Mouse (Mus musculus) layer of hippocampus, postnatal 14 days (tissue): ENCODE measurements around the gene Hcfc1. TPM values are rescaled to one million over a fixed set of nuclear protein-coding genes. Genes with fewer than 3 reads are reported as not detected.

Experiments
- DNase-seq, 2 experiments: peaks; one replicate each; pipeline ENCODE4 v3.0.0; 2021 to 2022; ENCODE audit warnings: low spot score in 2 of 2, mixed read lengths in 1 of 2
- total RNA-seq, 2 experiments: library from RNA; stranded (reverse); gene quantifications; 2 replicates each; pipeline ENCODE4 v1.2.3; 2021

Gene Hcfc1
- total RNA-seq, 2 experiments from 2014 or later, result 72.6 to 76.3 TPM

DNA sequence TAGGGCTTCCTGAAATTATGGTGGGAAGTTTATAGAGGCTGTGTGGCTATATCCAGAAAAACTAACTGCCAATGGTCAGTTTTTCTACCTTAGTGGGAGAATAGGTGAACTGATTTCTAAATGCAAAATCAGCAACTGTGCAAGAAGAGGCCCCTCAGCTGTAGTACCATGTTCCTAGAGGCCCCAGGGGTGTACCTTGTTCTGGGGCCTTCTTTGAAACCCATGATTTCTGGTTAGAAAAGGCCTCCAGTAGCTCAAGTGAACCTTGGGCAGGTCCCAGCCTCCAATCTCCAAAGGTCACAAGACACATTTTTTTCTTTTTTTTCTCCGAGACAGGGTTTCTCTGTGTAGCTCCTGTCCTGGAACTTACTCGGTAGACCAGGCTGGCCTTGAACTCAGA, 23.9 kb downstream of the Hcfc1 start:
- DNase-seq, result no peak

DNA sequence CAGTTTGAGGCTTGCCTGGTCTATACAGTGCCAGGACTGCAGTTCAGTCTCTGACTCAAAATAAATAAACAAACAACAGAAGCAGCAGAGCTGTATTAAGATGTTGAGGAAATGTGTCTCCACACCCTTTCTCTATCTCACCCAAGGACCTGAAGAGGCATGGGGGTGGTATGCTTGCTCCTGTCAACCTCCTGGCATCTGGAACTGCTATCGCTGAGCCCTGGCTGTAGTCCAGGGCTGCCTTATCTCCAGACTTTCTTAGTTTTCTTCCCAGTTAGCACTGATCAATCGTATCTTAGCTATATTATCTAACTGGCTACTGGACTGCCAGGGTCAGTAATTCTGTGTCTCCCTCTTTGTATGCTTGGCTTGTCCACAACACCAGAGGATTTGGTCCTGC, 24.3 kb downstream of the Hcfc1 start:
- DNase-seq, result no peak

DNA sequence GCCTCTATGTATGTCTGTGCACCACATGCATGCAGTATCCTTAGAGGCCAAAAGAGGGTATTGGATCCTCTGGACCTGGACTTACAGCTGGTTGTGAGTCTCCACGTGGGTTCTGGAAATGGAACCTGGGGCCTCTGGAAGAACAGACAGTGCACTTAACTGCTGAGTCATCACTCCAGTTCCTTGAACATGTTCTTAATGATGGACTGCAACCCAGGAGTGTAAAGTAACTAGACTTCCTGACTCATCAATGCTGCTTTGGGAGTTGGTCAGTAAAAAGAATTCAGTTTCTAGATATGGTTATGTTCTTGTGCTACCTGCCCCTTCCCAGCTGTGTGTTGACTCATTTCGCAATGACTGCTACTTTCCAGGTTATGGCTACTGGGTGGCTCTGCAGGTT, 34.3 kb downstream of the Hcfc1 start:
- no peak for DNase-seq

DNA sequence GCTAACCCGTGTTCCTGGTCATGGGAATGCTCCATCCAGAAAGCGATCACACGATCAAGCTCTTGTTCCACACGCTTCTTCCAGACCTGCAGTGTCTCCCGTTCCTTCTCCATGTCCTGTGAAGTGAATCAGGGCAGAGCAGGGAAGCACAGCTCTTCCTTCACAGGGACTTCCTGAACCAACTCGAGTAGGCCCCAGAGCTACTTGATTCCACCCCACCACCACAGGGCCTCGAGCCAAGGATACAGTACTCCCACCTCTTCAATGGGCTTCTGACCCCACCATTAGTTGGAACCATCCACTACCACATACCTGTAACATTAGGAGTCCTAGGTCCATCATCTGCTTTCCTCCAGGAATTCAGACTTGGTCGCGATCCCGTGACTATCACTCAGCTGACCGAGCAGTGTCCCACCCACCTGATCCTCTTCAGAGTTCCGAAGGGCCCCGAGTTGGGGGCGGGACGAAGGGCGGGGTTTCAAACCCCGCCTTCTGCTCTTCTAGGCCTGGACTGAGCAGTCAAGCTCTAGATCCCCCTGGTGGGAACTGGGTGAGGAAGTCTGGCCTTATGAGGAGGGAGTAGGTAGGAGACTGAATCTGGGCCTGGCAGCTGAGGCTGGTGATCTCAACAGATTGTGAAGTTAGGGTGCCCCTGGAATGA, 35.6 kb downstream of the Hcfc1 start, which contains the start of gene Renbp:
TSS of gene Renbp (minus strand) at position 449 of the 661 bp plus-strand sequence.
- DNase-seq, result no peak

DNA sequence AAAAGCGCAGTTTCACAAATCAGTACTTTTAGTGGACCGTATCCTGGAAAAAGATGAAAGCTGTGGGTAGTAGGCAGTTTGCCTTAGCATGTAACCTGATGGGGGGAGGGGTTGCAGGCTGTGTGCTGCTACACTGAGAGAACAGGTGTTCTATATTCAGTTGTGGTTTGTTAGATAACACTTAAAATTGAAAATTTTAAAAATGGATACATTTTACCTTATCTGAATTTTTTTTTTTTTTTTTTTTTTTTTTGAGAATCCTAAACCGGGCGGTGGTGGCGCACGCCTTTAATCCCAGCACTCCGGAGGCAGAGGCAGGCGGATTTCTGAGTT, 43.6 kb downstream of the Hcfc1 start:
- no peak for DNase-seq

DNA sequence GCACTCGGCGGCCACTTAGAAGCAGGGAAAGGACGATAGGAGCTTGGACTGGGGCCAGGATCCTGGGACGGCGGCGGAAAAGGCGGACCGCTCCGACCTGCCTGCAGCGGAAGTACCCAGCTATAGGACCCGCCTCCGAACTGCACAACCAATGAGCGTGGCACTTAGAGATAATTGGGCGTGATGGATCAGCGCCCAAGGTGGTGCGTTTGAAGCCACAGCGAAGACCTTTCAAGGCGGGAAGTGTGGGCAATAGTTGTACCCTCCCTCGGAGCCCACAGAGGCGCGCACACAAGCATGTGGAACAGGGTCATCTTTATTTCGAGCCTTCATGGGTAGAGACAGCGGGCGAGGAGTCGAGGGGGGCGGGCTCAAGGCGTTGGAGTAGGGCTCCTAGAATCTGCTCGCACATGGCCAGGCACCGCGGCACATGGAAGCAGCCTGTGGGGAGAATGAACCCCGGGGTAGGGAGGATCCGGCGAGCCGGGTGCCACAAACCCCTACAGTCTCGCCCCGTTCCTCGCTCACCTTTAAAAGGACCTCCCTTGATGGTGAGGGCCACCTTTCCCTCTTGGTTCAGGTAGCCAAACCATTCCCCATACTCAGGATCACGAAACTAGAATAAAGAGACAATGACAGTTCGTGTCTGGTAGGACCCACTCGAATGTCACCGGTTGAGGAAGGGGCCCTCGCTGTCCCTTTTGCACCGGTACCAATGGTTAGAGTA, 44.2 kb downstream of the Hcfc1 start, which contains the start of the genes Arhgap4 and Naa10:
TSS of gene Arhgap4 (minus strand) at position 48 of the 727 bp plus-strand sequence.
TSS of gene Naa10 (minus strand) at position 122 of the 727 bp plus-strand sequence.
- peak; percentile 77 to 88 for DNase-seq

DNA sequence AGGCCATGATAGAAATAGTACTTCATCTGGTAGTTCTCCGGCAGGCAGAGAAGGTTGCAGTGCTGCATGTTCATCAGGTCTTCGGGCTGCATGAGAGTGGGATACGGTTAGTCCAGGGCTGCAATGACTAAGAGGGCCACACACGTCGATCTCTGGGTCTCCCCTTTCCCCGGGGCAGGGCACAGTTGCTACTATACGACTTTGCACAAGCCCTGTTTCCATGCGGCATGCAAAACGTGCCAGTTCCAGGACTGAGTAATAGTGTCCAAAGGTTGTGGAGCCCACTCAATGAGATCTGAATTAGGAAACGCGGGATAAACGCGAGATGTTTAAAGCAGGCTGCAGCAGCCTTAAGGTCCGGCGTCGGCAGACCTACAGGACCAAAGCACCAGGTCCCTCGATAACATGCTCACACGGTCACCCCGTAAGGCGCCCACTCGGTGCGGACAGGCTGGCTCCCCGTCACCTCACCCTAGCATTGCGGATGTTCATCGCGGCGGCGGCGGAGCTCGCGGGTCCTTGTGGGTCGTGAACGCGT, 44.8 kb downstream of the Hcfc1 start:
- no peak for DNase-seq

DNA sequence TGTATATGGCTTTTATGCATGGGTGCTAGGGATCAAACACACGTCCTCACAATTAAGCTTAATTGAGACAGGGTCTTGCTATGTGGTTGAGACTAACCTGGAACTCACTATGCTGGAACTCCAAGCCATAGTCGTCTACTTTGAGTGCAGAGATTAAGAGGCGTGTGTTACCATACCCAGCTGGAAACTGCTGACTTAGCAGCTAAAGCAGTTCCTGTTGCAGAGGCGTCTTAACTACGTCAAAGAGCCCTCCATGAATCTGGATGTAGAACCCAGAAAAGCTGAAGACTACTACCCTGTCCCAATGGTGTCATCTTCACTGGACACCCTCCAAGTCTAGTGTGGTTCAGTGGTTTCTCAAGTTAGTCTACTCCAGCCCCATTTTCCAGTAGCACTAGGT, 47.5 kb downstream of the Hcfc1 start:
- DNase-seq, result no peak

DNA sequence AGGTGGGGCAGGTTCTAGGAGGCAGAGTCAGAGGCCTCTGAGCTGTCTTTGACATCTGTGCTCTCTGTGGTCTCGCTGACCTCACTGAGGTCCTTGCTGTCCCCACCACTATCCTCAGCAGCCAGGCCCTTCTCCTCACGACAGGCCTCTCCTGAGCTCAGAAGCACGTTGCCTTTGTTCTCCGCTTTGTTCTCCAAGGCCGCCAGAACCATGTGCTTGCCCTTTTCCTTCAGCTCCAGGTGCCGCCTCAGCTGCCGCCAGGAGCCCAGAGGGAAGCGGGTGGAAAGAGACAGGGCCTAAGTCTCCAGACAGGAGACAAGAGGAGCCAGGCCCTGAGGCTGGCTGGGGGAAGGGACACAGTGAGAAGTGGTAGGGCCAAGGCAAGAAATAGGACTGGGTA, 49.2 kb downstream of the Hcfc1 start:
- DNase-seq, result no peak

DNA sequence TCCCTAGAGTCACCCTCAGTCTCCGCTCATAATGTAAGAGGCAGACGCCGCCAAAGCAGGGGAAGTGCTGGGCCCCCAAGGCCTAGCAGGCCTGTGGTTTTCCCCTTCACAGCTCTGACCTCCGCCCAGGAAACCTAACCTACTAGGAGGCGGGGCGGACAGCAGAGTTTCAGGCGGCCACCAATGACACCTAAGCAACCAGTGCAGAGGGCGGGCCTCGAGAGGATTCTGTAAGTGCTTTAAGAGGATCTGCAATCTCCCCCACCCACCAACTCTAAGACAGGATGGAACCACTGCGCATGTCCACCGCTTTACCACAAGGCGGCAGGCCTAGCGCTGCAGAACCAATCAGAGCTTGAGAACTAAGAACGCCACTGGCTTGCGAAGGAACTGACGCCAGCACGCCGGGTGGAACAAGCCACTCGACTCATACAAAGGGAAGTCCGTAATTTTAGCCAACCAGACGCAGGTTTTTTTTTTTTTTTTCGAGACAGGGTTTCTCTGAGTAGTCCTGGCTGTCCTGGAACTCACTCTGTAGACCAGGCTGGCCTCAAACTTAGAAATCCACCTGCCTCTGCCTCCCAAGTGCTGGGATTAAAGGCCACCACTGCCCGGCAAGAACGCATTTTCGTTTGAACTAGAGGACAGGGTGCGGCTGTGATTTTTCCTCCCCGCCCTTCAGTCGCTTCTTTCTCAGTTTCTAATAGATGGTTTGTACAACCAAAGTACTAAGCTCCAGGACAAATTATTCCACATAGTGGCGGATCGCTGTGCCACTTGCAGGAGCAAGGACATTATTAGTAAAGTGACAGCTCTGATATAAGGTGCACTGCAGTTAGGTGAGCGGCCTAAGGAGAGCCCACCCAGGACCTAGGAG, 51.1 kb downstream of the Hcfc1 start:
- DNase-seq, result peak; percentile 80 to 89

DNA sequence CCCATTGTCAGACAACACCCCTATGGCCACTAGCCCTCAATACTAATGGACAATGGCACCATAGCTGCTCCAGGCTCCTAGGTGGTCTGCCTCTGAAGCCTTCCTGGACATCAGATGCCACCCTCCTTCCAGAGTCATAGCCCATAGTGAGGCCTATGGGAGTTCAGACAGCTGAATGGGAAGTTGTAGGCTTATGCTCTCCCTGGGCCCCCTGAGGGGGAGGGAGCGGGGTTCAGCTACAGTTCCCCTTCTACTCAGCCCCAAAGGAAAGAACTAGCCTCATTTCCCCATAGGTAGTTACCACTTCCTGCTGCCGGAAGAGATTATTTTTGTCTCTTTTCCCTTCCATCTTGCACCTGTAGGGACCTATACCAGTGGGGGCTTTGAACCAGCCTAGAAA, 54.6 kb downstream of the Hcfc1 start:
- DNase-seq, result no peak

DNA sequence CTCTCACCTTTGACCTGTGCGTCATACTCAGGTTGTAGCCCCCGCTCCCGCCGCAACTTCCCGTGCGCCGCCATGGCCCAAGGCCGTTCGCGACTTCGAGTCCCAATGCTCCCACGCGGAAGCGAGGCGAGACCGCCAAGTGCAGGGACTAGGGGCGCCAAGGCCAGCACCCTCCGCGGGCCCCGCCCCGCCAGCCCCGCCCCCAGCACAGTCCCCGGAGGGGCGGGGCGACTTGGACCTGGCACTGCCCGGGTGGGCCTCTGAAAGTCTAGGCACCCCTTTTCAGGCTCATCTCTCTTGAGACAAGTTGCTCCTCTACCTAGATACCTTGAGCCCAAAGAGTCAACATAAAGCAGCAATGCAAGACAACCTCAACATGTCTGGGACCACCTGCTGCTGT, 55.0 kb downstream of the Hcfc1 start:
- no peak for DNase-seq

DNA sequence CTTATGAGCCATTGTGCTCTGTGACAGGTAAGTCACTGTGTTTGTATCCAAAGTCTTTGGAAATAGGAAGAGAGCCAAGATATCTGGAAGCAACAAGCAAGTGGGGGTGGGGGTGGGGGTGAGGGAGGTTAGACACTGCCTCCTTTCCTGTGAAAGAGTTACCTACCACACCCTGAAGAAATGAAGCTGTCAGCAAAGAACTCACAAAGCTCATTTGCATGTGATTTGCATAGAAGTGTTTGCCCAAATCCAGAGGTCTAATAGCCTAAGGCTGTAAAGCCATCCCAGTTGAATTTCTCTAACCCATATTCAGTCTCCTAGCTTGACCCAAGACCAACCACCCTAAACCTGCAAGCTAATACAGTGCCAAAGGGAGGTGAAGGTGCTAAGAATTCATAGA, 55.7 kb downstream of the Hcfc1 start:
- no peak for DNase-seq

DNA sequence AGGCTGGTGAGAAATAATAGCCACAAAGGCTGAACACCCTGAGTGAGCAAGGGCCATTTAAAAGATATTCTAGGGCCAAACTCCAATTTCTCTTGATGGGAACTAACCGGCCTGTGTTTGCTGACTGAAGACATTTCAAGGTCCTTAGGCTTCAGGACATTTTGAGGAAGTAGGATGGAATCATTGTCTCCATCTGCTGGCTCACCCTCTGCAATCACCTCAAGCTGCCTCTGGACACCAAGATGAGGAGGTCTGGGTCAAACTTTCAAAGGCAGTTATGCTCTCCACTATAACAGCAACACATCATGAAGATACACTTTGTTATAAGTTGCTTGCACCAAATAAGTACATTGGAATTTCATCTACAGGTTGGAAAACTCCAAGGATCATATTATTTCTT, 56.1 kb downstream of the Hcfc1 start:
- DNase-seq, result no peak

DNA sequence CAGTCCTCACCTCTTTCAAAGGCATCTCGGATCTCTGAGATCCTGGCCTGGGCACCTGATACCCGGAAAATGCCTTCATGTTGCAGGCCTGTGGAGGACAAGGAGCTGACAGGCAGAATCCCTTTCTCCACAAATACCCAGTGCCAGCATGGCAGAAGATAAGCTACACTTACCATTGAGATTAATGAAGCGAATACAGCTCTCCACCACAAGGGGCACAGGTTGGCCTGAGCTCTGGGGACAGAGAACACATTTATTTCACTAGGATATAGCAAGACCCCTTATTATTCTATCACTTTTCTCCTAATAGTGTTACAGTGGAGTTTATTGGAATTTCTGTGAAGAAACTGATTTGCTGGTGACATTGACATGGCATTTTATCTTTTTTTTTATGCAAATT, 68.2 kb downstream of the Hcfc1 start:
- DNase-seq, result no peak

DNA sequence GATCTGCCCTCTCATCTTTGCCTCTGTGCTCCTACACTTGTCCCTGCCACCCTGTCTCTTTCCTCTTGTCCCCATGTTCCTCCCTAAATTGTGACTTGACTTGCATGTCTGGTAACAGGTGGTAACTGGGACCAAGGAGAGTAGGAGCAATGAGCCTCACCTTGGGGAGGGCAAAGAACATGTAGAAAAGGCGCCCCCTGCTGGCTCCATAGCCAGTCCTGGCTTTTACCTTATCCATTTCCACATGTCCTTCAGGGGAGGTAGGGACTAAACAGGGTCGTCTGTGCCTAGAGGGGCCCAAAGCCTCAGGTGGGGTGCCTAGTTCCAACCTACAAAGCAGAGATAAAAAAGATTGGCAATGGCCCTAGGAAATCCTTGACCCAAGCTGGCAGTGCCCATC, 70.4 kb downstream of the Hcfc1 start, which contains the start of gene L1cam:
TSS of gene L1cam (minus strand) at position 387 of the 400 bp plus-strand sequence.
- DNase-seq, result no peak

DNA sequence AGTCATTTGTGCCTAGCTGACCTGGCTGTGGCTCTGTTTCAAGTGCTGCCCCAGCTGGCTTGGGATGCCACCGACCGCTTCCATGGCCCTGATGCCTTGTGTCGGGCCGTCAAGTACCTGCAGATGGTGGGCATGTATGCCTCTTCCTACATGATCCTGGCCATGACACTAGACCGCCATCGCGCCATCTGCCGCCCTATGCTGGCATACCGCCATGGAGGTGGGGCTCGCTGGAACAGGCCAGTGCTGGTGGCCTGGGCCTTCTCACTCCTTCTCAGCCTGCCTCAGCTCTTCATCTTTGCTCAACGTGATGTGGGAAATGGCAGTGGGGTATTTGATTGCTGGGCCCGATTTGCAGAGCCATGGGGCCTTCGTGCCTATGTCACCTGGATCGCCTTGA, 73.3 kb downstream of the Hcfc1 start:
- no peak for DNase-seq
